Mouse (Mus musculus): ENCODE measurements around the gene Sgms1. TPM values are rescaled to one million over a fixed set of nuclear protein-coding genes. Genes with fewer than 3 reads are reported as not detected.

The Sgms1 gene
- polyA plus RNA-seq, 1 experiment from 2014 or later, result 13.8 TPM

GRCm38 (mm10) chr19:32277869-32278268, 111.6 kb downstream of the Sgms1 start:
- Histone ChIP-seq H3K36me3 (ENCODE audit: control insufficient read depth, insufficient read depth, low read length) (no peaks in the 10 kb centered on the region), H3K9ac (replicated peaks; ENCODE audit: low read length) (no peak overlapping the region), H3K27ac (replicated peaks; ENCODE audit: low read depth, low read length) (no peak overlapping the region), H3K27me3 (ENCODE audit: control insufficient read depth, insufficient read depth, low read length) (no peaks in the 10 kb centered on the region), H3K4me1 (ENCODE audit: control insufficient read depth, insufficient read depth, low read length) (no peaks in the 10 kb centered on the region), H3K4me2 (ENCODE audit: low read length) (no peak overlapping the region), H3K4me3 (replicated peaks; ENCODE audit: low read depth, low read length) (no peak overlapping the region), H3K9me3 (ENCODE audit: control insufficient read depth, low read length) (no peaks in the 10 kb centered on the region)
- WGBS, result 89% methylated on average over 3 of the region's 3 CpGs
- no peak for DNase-seq
- ATAC-seq (ENCODE audit: low FRiP score, low TSS enrichment), result no peak

- no peaks in the 10 kb centered on the region for H3K4me1 ChIP-seq (ENCODE audit: control insufficient read depth, insufficient read depth, low read length)
- WGBS, result 91% methylated on average over 2 of the region's 2 CpGs
- no peak for ATAC-seq (ENCODE audit: low FRiP score, low TSS enrichment)
- no peaks in the 10 kb centered on the region for H3K9me3 ChIP-seq (ENCODE audit: control insufficient read depth, low read length)
- H3K4me2 ChIP-seq (ENCODE audit: low read length), result no peak overlapping the region
- no peak overlapping the region for H3K9ac ChIP-seq (replicated peaks; ENCODE audit: low read length)
- no peaks in the 10 kb centered on the region for H3K27me3 ChIP-seq (ENCODE audit: control insufficient read depth, insufficient read depth, low read length)
- no peaks in the 10 kb centered on the region for H3K36me3 ChIP-seq (ENCODE audit: control insufficient read depth, insufficient read depth, low read length)
- no peak overlapping the region for H3K27ac ChIP-seq (replicated peaks; ENCODE audit: low read depth, low read length)
- no peak overlapping the region for H3K4me3 ChIP-seq (replicated peaks; ENCODE audit: low read depth, low read length)
- no peak for DNase-seq
Measured at GRCm38 (mm10) chr19:32277287-32277686, 112.2 kb downstream of the Sgms1 start.

GRCm38 (mm10) chr19:32276817-32277216, 112.7 kb downstream of the Sgms1 start:
- H3K4me1 ChIP-seq (ENCODE audit: control insufficient read depth, insufficient read depth, low read length), result no peaks in the 10 kb centered on the region
- WGBS, result 95% methylated on average over 8 of the region's 8 CpGs

GRCm38 (mm10) chr19:32276263-32276662, 113.3 kb downstream of the Sgms1 start:
- DNase-seq (no peak), ATAC-seq (ENCODE audit: low FRiP score, low TSS enrichment) (no peak; the same call in 1 of the 2 replicates)
- no peak overlapping the region for H3K27ac ChIP-seq (replicated peaks; ENCODE audit: low read depth, low read length)
- no peaks in the 10 kb centered on the region for H3K4me1 ChIP-seq (ENCODE audit: control insufficient read depth, insufficient read depth, low read length)
- no peak overlapping the region for H3K9ac ChIP-seq (replicated peaks; ENCODE audit: low read length)
- WGBS, result 91% methylated on average over 5 of the region's 5 CpGs
- no peaks in the 10 kb centered on the region for H3K27me3 ChIP-seq (ENCODE audit: control insufficient read depth, insufficient read depth, low read length)
- no peaks in the 10 kb centered on the region for H3K36me3 ChIP-seq (ENCODE audit: control insufficient read depth, insufficient read depth, low read length)
- no peak overlapping the region for H3K4me3 ChIP-seq (replicated peaks; ENCODE audit: low read depth, low read length)
- no peak overlapping the region for H3K4me2 ChIP-seq (ENCODE audit: low read length)
- H3K9me3 ChIP-seq (ENCODE audit: control insufficient read depth, low read length), result no peaks in the 10 kb centered on the region

More at GRCm38 (mm10) chr19:32276817-32277216, 112.7 kb downstream of the Sgms1 start:
- Histone ChIP-seq H3K9ac (replicated peaks; ENCODE audit: low read length) (no peak overlapping the region), H3K4me3 (replicated peaks; ENCODE audit: low read depth, low read length) (no peak overlapping the region), H3K4me2 (ENCODE audit: low read length) (no peak overlapping the region), H3K27me3 (ENCODE audit: control insufficient read depth, insufficient read depth, low read length) (no peaks in the 10 kb centered on the region), H3K36me3 (ENCODE audit: control insufficient read depth, insufficient read depth, low read length) (no peaks in the 10 kb centered on the region), H3K9me3 (ENCODE audit: control insufficient read depth, low read length) (no peaks in the 10 kb centered on the region), H3K27ac (replicated peaks; ENCODE audit: low read depth, low read length) (no peak overlapping the region)
- no peak for DNase-seq
- ATAC-seq (ENCODE audit: low FRiP score, low TSS enrichment), result no peak

- 84% methylated on average over 14 of the region's 14 CpGs for WGBS
- H3K27ac ChIP-seq (replicated peaks; ENCODE audit: low read depth, low read length), result no peak overlapping the region
- DNase-seq, result no peak
- H3K9ac ChIP-seq (replicated peaks; ENCODE audit: low read length), result no peak overlapping the region
- no peaks in the 10 kb centered on the region for H3K36me3 ChIP-seq (ENCODE audit: control insufficient read depth, insufficient read depth, low read length)
- no peaks in the 10 kb centered on the region for H3K9me3 ChIP-seq (ENCODE audit: control insufficient read depth, low read length)
- H3K4me2 ChIP-seq (ENCODE audit: low read length), result no peak overlapping the region
- no peaks in the 10 kb centered on the region for H3K27me3 ChIP-seq (ENCODE audit: control insufficient read depth, insufficient read depth, low read length)
- H3K4me3 ChIP-seq (replicated peaks; ENCODE audit: low read depth, low read length), result no peak overlapping the region
- no peak for ATAC-seq (ENCODE audit: low FRiP score, low TSS enrichment)
- no peaks in the 10 kb centered on the region for H3K4me1 ChIP-seq (ENCODE audit: control insufficient read depth, insufficient read depth, low read length)
Measured at GRCm38 (mm10) chr19:32275068-32275925, 114.2 kb downstream of the Sgms1 start.

GRCm38 (mm10) chr19:32274145-32274544, 115.4 kb downstream of the Sgms1 start:
- Histone ChIP-seq H3K4me3 (replicated peaks; ENCODE audit: low read depth, low read length) (no peak overlapping the region), H3K9me3 (ENCODE audit: control insufficient read depth, low read length) (no peaks in the 10 kb centered on the region), H3K9ac (replicated peaks; ENCODE audit: low read length) (no peak overlapping the region), H3K27ac (replicated peaks; ENCODE audit: low read depth, low read length) (no peak overlapping the region), H3K36me3 (ENCODE audit: control insufficient read depth, insufficient read depth, low read length) (no peaks in the 10 kb centered on the region), H3K4me2 (ENCODE audit: low read length) (no peak overlapping the region), H3K4me1 (ENCODE audit: control insufficient read depth, insufficient read depth, low read length) (no peaks in the 10 kb centered on the region), H3K27me3 (ENCODE audit: control insufficient read depth, insufficient read depth, low read length) (no peaks in the 10 kb centered on the region)
- DNase-seq (no peak), ATAC-seq (ENCODE audit: low FRiP score, low TSS enrichment) (no peak)
- WGBS, result 81% methylated on average over 2 of the region's 2 CpGs

- H3K4me3 ChIP-seq (replicated peaks; ENCODE audit: low read depth, low read length), result no peak overlapping the region
- no peak overlapping the region for H3K4me2 ChIP-seq (ENCODE audit: low read length)
- H3K9me3 ChIP-seq (ENCODE audit: control insufficient read depth, low read length), result no peaks in the 10 kb centered on the region
- no peak for ATAC-seq (ENCODE audit: low FRiP score, low TSS enrichment)
- H3K4me1 ChIP-seq (ENCODE audit: control insufficient read depth, insufficient read depth, low read length), result no peaks in the 10 kb centered on the region
- 45% methylated on average over 3 of the region's 3 CpGs for WGBS
- no peaks in the 10 kb centered on the region for H3K36me3 ChIP-seq (ENCODE audit: control insufficient read depth, insufficient read depth, low read length)
- H3K27ac ChIP-seq (replicated peaks; ENCODE audit: low read depth, low read length), result no peak overlapping the region
- no peak for DNase-seq
- H3K27me3 ChIP-seq (ENCODE audit: control insufficient read depth, insufficient read depth, low read length), result no peaks in the 10 kb centered on the region
- no peak overlapping the region for H3K9ac ChIP-seq (replicated peaks; ENCODE audit: low read length)
Measured at GRCm38 (mm10) chr19:32273714-32274113, 115.8 kb downstream of the Sgms1 start.

- Histone ChIP-seq H3K36me3 (ENCODE audit: control insufficient read depth, insufficient read depth, low read length) (no peaks in the 10 kb centered on the region), H3K9me3 (ENCODE audit: control insufficient read depth, low read length) (no peaks in the 10 kb centered on the region), H3K9ac (replicated peaks; ENCODE audit: low read length) (no peak overlapping the region), H3K27me3 (ENCODE audit: control insufficient read depth, insufficient read depth, low read length) (no peaks in the 10 kb centered on the region), H3K4me1 (ENCODE audit: control insufficient read depth, insufficient read depth, low read length) (no peaks in the 10 kb centered on the region), H3K4me3 (replicated peaks; ENCODE audit: low read depth, low read length) (no peak overlapping the region), H3K4me2 (ENCODE audit: low read length) (no peak overlapping the region), H3K27ac (replicated peaks; ENCODE audit: low read depth, low read length) (no peak overlapping the region)
- ATAC-seq (ENCODE audit: low FRiP score, low TSS enrichment) (no peak), DNase-seq (no peak)
- 86% methylated on average over 6 of the region's 6 CpGs for WGBS
Measured at GRCm38 (mm10) chr19:32272475-32273260, 116.8 kb downstream of the Sgms1 start.

All from midbrain, embryonic 14.5 days (tissue).